Mouse (Mus musculus) small intestine, adult 2 months (tissue): ENCODE data around the gene Borcs8.

Source experiments
- CTCF ChIP-seq: fragments of 200-500 bp; IDR thresholded peaks from 2 replicates; pipeline ENCODE4 v1.5.1; 2012; ENCODE audit warnings: low read depth, mild to moderate bottlenecking, control low read depth, inconsistent platforms, low read length, moderate library complexity, mixed read lengths; ENCODE audit not compliant: insufficient replicate concordance, insufficient read length; ENCODE audit errors: extremely low read depth
- POLR2A ChIP-seq: fragments of 200-500 bp; IDR thresholded peaks from 2 replicates; pipeline ENCODE4 v1.6.1; 2012; ENCODE audit warnings: low read depth, mild to moderate bottlenecking, control low read depth, inconsistent platforms, low read length, moderate library complexity

- no peak for TF ChIP-seq CTCF
- TF ChIP-seq POLR2A, result no peak
Observed at GRCm38 (mm10) chr8:70181903-70182252, 42.6 kb downstream of the Borcs8 start.
